Mouse (Mus musculus) cortical plate, adult 2 months (tissue): Measurements from ENCODE around the gene Lrrc72.

ENCODE experiments used
- CTCF ChIP-seq: fragments of 200-500 bp; IDR thresholded peaks from 2 replicates; pipeline ENCODE4 v1.5.1; 2011; ENCODE audit warnings: mild to moderate bottlenecking, control low read depth, low read length; ENCODE audit not compliant: insufficient read depth; ENCODE audit errors: extremely low read depth
- POLR2A ChIP-seq: fragments of 200-500 bp; IDR thresholded peaks from 2 replicates; pipeline ENCODE4 v1.6.1; 2011; ENCODE audit warnings: mild to moderate bottlenecking, low read length, control low read depth; ENCODE audit not compliant: insufficient read depth; ENCODE audit errors: extremely low read depth

DNA sequence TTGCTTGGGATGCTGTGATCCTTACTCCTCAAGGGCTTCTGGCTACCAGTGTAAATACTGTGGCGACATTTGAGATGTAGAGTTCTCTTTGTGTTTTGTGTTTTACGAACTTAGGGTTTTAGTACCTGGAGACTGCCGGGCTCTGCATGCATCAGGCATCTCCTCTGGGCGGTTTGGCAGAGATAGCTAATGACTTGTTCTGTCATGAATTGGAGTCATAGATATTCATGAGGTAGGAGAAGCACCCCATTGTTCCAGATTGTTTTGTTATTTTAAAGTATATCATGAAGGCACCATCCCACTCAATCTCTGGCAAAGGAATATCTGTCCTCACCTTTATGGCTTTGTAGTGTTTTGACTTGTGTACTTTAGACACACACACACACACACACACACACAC lies 37.3 kb upstream of the Lrrc72 start:
- TF ChIP-seq CTCF (no peak), POLR2A (no peak)
